16 mouse cellular contexts compared by ENCODE assay signal in the genomic region with DNA sequence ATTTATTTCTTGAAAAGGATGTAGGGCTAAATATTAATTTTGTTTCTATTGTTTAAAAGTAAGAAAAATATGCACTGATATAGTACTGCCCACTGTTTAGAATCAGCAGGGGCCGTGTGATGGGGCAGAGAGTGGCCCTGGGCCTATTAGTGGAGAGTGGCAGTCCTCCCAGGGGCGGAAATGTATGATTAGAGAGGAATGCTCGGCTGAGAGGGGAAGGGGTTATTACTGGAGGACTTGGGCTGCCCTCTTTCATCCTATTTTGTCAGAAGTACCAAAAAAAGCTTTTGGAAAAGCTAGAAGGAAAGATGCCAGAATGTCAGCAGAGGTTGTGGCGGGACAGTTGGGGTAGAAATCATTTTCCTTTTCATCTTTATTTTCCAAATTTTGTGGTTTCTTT. TPM values are rescaled to one million over a fixed set of nuclear protein-coding genes. Genes with fewer than 3 reads are reported as not detected.
A peak's percentile ranks its signal among the peaks of the same experiment; 100 is the strongest.
DNase-seq lines count a peak whose midpoint lies in the region; ATAC-seq lines count a peak whose summit lies in the region.
"Had no signal": no experiment of that assay in that cellular context is flagged by ENCODE, and none has a peak within 500 bp of the region (broad histone marks: within the 10 kb centered on the region; RNA-seq: fewer than 3 reads in every experiment).

No protein-coding gene starts in this region.

- WGBS in heart, embryonic 12.5 days: 15% methylated on average over 4 of the region's 4 CpGs
- WGBS in embryonic facial prominence, embryonic 15.5 days: 31% methylated on average over 4 of the region's 4 CpGs

- H3K4me1 ChIP-seq in heart, embryonic 12.5 days (replicated peaks): peaks cover 48% of the 10 kb centered on the region
- peaks cover 21% of the 10 kb centered on the region for H3K4me1 ChIP-seq in embryonic facial prominence, embryonic 15.5 days

- H3K27ac ChIP-seq in heart, embryonic 12.5 days (ENCODE audit: poor library complexity, severe bottlenecking): peak overlapping the region; percentile 81
- H3K27ac ChIP-seq in embryonic facial prominence, embryonic 15.5 days (replicated peaks): peak overlapping the region; percentile 34; the same call in 1 of the 2 replicates

- no peaks in the 10 kb centered on the region for H3K27me3 ChIP-seq in heart, embryonic 12.5 days (replicated peaks)
- no peaks in the 10 kb centered on the region for H3K27me3 ChIP-seq in embryonic facial prominence, embryonic 15.5 days
- H3K27me3 ChIP-seq: Patski had no signal

- no peak overlapping the region for H3K9ac ChIP-seq in heart, embryonic 12.5 days
- H3K9ac ChIP-seq in embryonic facial prominence, embryonic 15.5 days: no peak overlapping the region

- ATAC-seq in heart, embryonic 12.5 days (ENCODE audit: insufficient number of reproducible peaks, low FRiP score): no peak
- peak; percentile 57; the same call in 1 of the 2 replicates for ATAC-seq in embryonic facial prominence, embryonic 15.5 days (ENCODE audit: insufficient number of reproducible peaks, low FRiP score, low TSS enrichment, low read depth)
- no peak for ATAC-seq in inflammation-experienced regulatory T-cells, adult 6 months
- ATAC-seq: intestine, embryonic 16.5 days; Patski had no signal

- DNase-seq in heart, adult 9 months (ENCODE audit: low spot score in 2 of 2): no peak
- peak; percentile 24 for DNase-seq in kidney, postnatal 14 days
- no peak for DNase-seq in kidney, adult 11 months
- peak; percentile 57 for DNase-seq in embryo, embryonic 10.5 days (ENCODE audit: low spot score)
- no peak for DNase-seq in adrenal gland, adult 2 months
- DNase-seq: adrenal gland, postnatal 10 days had no signal

- no peak overlapping the region for H3K4me3 ChIP-seq in heart, embryonic 12.5 days
- no peak overlapping the region for H3K4me3 ChIP-seq in embryonic facial prominence, embryonic 15.5 days (replicated peaks)
- H3K4me3 ChIP-seq: myocyte had no signal

- H3K4me2 ChIP-seq in heart, embryonic 12.5 days: peak overlapping the region; percentile 49
- H3K4me2 ChIP-seq in embryonic facial prominence, embryonic 15.5 days (replicated peaks): no peak overlapping the region
- H3K4me2 ChIP-seq: liver, embryonic 11.5 days had no signal

- no peaks in the 10 kb centered on the region for H3K9me3 ChIP-seq in heart, embryonic 12.5 days (replicated peaks)
- no peaks in the 10 kb centered on the region for H3K9me3 ChIP-seq in embryonic facial prominence, embryonic 15.5 days (replicated peaks)

- H3K36me3 ChIP-seq in heart, embryonic 12.5 days: no peaks in the 10 kb centered on the region
- H3K36me3 ChIP-seq in embryonic facial prominence, embryonic 15.5 days: no peaks in the 10 kb centered on the region

RNA-seq across cellular contexts. Expression of a gene that starts 8.9 kb away (rescaled TPM):
- polyA plus RNA-seq in heart, embryonic 12.5 days (2016; fragmentation: Nextera tagmentation; extraction: Ambion mirVana): 12.8 and 14.6 TPM in 2 replicates
- polyA plus RNA-seq in embryonic facial prominence, embryonic 15.5 days (2015; fragmentation: Nextera tagmentation; extraction: Ambion mirVana): 33.3 and 33.7 TPM in 2 replicates
- 1 to 10 TPM; 3.6 to 6.3 (median 5.3) TPM for polyA plus RNA-seq in inflammation-experienced regulatory T-cells, adult 6 months (2017; shearing (Covaris generic))
- 10 to 100 TPM; 15.5 to 28.7 TPM for total RNA-seq in adrenal gland, adult 2 months (2021)
- polyA plus RNA-seq in adrenal gland, adult 2 months (2012; rRNA removed): 13.0 and 13.2 TPM in 2 replicates

RNA-seq across cellular contexts. Expression of a gene that starts 32.8 kb away (rescaled TPM):
- polyA plus RNA-seq in heart, embryonic 12.5 days (2016; fragmentation: Nextera tagmentation; extraction: Ambion mirVana): not detected in 2 replicates
- 0.16 TPM in 1 of 2 replicates, not detected in the other for polyA plus RNA-seq in embryonic facial prominence, embryonic 15.5 days (2015; fragmentation: Nextera tagmentation; extraction: Ambion mirVana)
- polyA plus RNA-seq in inflammation-experienced regulatory T-cells, adult 6 months (2017; shearing (Covaris generic)): not detected
- not detected for total RNA-seq in adrenal gland, adult 2 months (2021)
- polyA plus RNA-seq in adrenal gland, adult 2 months (2012; rRNA removed): not detected in 2 replicates
- total RNA-seq: adrenal gland, postnatal 10 days; granulocyte monocyte progenitor cell, adult 5-6 weeks; layer of hippocampus, postnatal 36 days; megakaryocyte, adult 5-6 weeks had no signal
- polyA plus RNA-seq: intestine, embryonic 16.5 days; liver, embryonic 11.5 days; myocyte; Patski had no signal

RNA-seq across cellular contexts. Expression of a gene that starts 44.2 kb away (rescaled TPM):
- polyA plus RNA-seq in heart, embryonic 12.5 days (2016; fragmentation: Nextera tagmentation; extraction: Ambion mirVana): not detected in 2 replicates
- 0.04 TPM in 2 replicates for polyA plus RNA-seq in embryonic facial prominence, embryonic 15.5 days (2015; fragmentation: Nextera tagmentation; extraction: Ambion mirVana)
- under 1 TPM; 0.28 to 0.86 (median 0.56) TPM for polyA plus RNA-seq in inflammation-experienced regulatory T-cells, adult 6 months (2017; shearing (Covaris generic))
- total RNA-seq in adrenal gland, adult 2 months (2021): not detected
- 0.06 TPM in 1 of 2 replicates, not detected in the other for polyA plus RNA-seq in adrenal gland, adult 2 months (2012; rRNA removed)
- total RNA-seq: adrenal gland, postnatal 10 days; granulocyte monocyte progenitor cell, adult 5-6 weeks; layer of hippocampus, postnatal 36 days; megakaryocyte, adult 5-6 weeks had no signal
- polyA plus RNA-seq: intestine, embryonic 16.5 days; liver, embryonic 11.5 days; myocyte; Patski had no signal

Comparison
In these comparisons a context has a peak if more than half of its experiments do, and no peak if none do; other contexts are left out.
1. DNase-seq: peak in kidney, postnatal 14 days (single experiment) and embryo, embryonic 10.5 days (single experiment); none in heart, adult 9 months (0 of 2), kidney, adult 11 months (single experiment) and adrenal gland, adult 2 months (single experiment).